Mouse (Mus musculus) R1 (cell line): Measurements from ENCODE around the gene Trappc6a.

Experiments
- DNase-seq: peaks from one replicate; pipeline ENCODE4 v3.0.0-alpha.2; 2018; ENCODE audit warnings: low read depth, low spot score

The Trappc6a gene

GRCm38 (mm10) chr7:19523757-19524419, 15.7 kb downstream of the Trappc6a start:
- peak; percentile 62 for DNase-seq

- DNase-seq, result no peak
Observed at GRCm38 (mm10) chr7:19524420-19525104, 16.4 kb downstream of the Trappc6a start.

- DNase-seq, result no peak
Observed at GRCm38 (mm10) chr7:19525105-19525481, 16.9 kb downstream of the Trappc6a start.

GRCm38 (mm10) chr7:19531077-19531476, 22.9 kb downstream of the Trappc6a start:
- DNase-seq, result peak; percentile 82

- no peak for DNase-seq
Observed at GRCm38 (mm10) chr7:19532240-19532639, 24.0 kb downstream of the Trappc6a start.

GRCm38 (mm10) chr7:19534676-19535075, 26.5 kb downstream of the Trappc6a start:
- DNase-seq, result no peak

GRCm38 (mm10) chr7:19540771-19541566, 32.8 kb downstream of the Trappc6a start:
- DNase-seq, result no peak

- no peak for DNase-seq
Observed at GRCm38 (mm10) chr7:19541681-19542154, 33.5 kb downstream of the Trappc6a start.

GRCm38 (mm10) chr7:19542155-19542691, 34.0 kb downstream of the Trappc6a start:
- DNase-seq, result no peak

GRCm38 (mm10) chr7:19543584-19543983, 35.4 kb downstream of the Trappc6a start:
- no peak for DNase-seq

GRCm38 (mm10) chr7:19546007-19546406, 37.8 kb downstream of the Trappc6a start:
- DNase-seq, result no peak

GRCm38 (mm10) chr7:19547344-19547969, 39.3 kb downstream of the Trappc6a start:
- no peak for DNase-seq

GRCm38 (mm10) chr7:19549394-19549793, 41.2 kb downstream of the Trappc6a start:
- DNase-seq, result no peak

- no peak for DNase-seq
Observed at GRCm38 (mm10) chr7:19551634-19552033, 43.4 kb downstream of the Trappc6a start.

GRCm38 (mm10) chr7:19552443-19552842, 44.2 kb downstream of the Trappc6a start:
- no peak for DNase-seq

GRCm38 (mm10) chr7:19554168-19554567, 46.0 kb downstream of the Trappc6a start:
- DNase-seq, result no peak

GRCm38 (mm10) chr7:19557086-19557485, 48.9 kb downstream of the Trappc6a start:
- no peak for DNase-seq

- no peak for DNase-seq
Observed at GRCm38 (mm10) chr7:19557982-19558900, 50.0 kb downstream of the Trappc6a start.

GRCm38 (mm10) chr7:19558965-19559364, 50.8 kb downstream of the Trappc6a start:
- DNase-seq, result peak; percentile 67

- DNase-seq, result no peak
Observed at GRCm38 (mm10) chr7:19560491-19561260, 52.5 kb downstream of the Trappc6a start.
